Mouse (Mus musculus) cerebellum, postnatal 4 days (tissue): Measurements from ENCODE around the gene Polr2g.

ENCODE experiments used
- DNase-seq, 2 experiments: peaks; one replicate each; pipeline ENCODE4 v3.0.0; 2022; ENCODE audit warnings: low spot score in 2 of 2, mixed read lengths in 1 of 2

Polr2g gene

DNA sequence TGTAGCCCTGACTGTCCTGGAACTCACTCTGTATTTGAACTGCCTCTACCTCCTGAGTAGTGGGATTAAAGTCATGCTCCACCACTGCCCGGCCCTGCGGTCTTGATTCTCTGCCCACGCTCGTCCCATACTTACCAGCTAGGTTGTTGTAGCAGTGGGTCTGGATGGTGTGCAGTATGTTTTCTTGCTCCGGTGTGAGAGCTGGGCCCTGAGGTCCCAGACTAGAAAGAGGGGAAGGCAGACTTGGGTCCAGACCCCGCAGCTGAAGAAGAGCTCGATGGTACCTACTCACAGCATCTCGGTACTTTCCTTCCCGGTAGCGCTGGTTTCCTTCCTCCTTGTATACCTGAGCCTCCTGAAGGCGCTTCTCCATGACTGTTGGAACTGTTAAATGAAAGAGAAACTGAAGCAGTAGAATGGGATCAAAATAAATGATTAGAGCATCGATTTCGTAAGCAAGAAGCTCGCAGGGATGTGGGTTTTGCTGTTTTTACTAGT is 20.0 kb upstream of the Polr2g start:
- no peak for DNase-seq

DNA sequence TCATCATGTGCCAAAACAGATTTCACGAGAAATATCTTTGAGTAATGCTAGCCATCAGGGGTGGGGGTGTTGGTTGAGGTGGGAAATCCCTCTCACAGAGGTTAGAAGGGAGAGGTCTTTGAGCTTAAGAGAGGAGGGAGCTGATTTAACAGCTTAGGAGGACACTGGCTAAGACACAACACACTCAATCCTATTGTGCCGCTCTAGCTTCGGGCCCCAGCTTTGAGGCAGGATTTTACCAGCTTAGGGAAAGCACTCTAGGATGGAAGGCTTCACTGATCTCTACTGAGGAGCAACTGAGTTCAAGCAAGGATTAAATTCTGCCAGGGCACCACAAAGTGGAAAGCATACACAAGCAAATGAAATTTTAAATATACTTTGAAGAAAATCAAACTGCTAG is 18.6 kb upstream of the Polr2g start:
- no peak for DNase-seq

DNA sequence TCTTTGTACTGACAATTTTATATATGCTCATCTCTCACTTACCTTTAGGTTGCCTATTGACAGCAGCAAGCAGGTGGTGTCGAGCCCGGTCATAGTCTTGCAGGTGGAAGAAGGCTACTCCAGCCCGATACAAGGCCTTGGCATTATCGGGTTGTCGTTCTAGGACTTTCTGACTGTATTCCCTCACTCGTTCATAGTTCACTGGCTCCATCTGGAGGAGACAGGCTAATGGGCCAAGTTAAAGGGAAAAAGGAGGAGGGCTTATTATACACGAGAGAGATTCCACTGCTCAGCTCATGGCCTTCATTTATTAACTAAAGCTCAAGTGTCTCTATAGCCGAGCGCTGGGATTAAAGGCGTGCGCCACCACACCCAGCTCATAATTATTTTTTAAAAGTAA is 17.4 kb upstream of the Polr2g start:
- DNase-seq: no peak

DNA sequence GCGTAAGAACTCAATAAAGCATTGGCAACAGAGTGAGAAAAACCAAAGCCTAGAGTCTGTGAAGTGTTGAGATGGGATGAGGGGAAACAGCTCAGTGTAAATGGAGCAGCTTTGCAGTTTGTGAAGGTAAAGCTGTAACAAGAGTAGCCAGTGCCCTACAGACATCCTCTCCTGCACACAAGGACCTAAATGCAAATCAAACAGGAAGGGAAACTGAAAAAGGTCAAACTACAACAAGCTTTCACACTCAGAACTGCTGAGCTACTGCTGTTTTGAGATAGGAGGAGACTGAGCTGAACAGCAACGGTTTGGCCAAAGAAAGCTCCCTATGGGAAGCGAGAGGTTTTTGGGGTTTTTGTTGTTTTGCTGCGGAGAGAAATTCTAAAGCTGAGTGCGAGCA is 8.4 kb upstream of the Polr2g start:
- DNase-seq: no peak

DNA sequence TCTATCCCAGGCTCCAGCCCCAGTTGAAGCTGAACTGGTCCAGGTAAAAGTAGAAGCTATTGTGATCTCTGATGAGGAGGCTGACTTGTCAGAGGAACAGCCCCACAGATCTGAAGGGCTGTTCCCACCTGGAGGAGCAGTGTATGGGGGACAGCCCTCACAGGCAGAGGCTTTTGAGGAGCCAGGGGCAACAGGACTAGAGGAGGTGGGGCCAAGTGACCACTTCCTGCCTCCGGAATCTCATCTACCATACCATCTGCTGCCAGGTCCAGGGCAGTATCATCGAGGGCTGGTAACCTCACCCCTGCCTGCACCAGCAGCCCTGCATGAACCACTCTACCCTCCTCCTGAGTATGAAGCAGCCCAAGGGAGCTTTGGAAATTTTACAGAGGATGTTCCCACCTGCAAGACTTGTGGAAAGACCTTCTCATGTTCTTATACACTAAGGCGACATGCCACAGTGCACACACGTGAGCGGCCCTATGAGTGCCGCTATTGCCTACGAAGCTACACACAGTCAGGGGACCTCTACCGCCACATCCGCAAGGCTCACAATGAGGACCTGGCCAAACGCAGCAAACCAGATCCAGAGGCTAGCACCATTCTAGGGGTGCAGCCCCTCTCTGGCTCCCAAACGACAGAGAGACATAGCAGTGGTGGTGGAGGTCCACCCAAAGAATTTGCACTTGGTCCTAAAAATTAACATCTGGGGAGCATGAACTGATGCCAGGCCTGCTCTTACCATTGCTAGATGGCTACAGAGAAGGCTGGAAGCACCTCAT is 5.7 kb upstream of the Polr2g start:
- DNase-seq: no peak

DNA sequence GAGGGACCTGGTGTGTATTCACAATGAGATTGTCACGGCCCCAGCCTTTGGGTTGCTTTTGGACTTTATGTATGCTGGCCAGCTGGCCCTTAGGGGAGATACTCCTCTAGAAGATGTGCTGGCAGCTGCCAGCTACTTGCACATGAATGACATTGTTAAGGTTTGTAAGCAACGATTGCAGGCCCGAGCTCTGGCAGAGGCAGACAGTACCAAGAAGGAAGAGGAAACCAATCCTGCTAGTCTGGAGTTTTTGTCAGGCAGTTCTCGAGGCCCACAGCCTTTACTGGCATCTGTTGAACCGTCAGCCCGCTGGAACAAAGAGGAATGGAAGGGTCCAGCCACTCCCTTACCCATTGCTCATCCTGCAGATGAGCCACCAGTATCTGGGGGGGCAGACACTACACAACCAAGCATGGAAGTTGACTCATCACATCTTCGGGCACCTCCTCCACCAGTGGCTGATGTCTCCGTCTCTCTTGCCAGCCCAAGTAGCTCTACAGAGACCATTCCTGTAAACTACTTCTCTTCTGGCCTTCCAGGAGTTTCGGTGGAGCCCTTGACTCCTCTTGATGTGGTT is 4.9 kb upstream of the Polr2g start:
- DNase-seq: no peak

DNA sequence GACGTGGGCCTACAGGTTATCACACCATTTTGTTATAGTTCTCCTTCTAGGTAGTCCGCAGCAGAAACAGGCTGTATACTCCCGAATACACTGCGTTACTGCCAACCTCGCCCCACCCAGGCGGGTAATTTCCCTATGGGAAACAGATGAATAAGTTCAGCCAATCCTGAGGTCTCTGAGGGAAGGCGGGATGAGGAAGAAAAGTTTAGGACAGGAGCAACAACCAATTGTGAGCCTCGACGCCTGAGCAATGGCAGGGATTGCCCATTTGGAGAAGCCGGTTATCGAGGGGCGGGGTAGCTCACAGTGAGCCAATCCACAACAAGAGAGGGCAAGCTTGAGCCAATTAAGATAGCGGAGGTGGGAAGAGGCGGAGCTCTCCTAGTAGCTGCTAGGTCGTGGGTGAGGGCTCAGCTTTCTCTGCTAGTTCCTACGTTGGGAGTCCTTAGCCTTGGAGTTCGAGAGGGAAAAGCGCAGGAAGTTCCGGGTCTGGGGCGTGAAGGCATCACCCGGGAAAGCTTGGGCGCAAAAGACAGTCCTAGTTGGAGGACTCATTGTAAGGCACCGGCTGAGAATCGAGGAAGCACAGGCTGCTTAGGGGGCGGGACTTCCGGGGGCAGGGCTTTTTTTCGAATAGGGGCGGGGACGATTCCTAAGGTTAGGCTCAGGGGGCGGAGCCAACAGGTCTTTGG is 3.9 kb upstream of the Polr2g start, which contains the start of gene Zbtb3:
Gene Zbtb3, plus strand, starts transcription at position 426 of the 692 bp plus-strand sequence.
- peak; percentile 73 to 88 for DNase-seq

DNA sequence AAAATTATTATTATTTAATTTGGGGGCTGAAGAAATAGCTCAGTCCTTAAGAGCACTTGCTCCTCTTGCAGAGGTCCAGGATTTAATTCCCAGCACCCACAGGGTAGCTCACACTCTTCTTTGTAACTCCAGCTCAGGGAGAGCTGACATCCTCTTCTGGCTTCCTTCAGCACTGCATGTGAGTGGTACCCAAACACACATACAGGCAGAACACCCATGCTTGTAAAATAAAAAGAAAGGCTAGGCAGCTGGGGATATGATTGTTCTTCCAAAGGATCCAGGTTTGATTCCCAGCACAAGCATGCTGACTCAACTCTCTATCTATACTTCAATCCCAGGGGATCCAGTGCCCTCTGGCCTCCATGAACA is 554 bp upstream of the Polr2g start:
- no peak for DNase-seq

DNA sequence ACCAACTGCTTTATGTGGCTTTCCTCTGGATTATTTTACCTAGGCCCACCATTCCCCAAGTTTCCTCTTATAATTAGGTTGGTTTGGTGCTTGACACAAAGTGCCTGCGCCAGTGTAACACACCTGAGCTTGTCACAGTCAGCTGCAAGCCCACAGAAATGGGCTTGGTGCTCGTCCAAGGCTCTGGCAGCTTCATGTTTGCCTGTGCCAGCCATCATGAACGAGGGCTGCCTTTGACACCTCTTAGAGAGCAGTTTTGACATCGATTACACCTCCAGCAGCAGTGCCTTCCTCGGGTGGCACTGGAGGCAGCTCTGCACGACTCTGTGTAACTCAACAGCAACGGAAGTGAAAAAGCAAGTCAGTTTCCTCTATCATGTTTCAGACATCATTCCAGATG is 8.2 kb downstream of the Polr2g start:
- no peak for DNase-seq

DNA sequence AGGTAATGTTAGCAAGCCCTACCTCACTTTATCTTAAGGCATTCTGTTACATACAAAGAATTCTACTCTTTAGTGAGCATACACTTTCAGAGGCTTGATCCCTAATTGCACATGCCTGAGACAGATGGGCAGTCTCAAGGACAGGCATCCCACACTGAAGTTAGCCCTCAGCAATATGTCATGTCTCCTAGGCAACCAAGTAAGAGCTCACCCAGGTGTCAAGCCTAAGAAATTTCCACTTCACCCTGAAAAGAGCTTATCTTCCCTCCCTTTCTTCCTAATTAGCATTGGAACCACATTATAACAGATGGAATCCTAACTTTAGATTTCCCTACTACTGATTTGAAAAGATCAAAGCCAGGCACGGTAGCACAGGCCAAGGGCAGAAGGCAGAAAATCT is 9.2 kb downstream of the Polr2g start:
- no peak for DNase-seq

DNA sequence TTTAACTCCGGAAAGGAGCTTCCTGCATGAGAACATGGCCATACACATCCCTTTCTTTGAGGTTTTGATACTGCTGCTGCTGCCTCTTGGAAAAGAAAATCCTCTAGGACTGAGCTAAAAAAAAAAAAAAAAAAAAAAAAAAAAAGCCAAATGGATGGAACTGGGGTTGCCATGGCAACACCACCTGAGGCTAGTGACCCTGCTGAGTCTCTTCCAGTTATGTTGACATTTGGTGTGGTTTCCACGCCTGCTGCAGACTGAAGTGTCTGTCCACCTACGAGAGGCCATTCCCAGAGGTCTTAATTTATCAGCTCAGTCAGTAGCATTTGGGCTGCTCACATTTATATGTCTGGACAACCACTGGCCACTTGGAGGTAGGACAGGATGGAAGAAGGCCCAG is 9.9 kb downstream of the Polr2g start:
- DNase-seq: no peak

DNA sequence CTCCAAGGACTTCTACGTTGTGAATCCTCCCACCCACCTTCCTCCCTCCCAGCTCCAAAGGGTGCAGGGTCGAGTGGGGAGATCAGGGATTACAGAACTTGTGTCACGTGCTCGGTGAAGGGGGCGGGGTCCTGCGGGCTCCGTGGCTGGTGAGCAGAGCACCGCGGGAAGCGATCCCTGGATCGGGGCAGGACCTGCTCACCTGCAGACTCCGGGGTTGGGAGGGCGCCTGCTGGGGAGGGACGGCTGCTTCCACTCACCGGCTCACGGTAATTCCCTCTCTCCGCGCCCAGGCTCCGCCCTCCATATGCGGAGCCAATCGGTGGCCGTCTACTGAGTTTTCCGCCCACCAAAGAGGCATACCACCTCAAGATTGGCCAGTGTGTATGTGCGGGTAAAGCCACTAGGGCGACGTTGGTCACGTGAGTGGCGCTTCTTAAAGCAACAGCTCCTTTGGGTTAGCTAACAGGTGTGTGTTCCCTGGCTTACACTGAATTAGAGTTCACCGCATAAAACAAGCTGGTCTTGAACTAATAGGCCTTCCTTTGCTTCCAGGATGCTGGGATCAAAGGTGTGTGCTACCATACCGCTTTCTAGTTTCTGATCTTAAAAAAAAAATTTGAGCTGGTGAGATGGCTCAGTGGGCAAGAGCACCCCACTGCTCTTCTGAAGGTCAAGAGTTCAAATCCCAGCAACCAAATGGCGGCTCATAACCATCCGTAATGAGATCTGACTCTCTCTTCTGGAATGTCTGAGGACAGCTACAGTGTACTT is 12.2 kb downstream of the Polr2g start, which contains the start of gene Taf6l:
Gene Taf6l, minus strand, starts transcription at position 410 of the 774 bp plus-strand sequence.
- peak; percentile 71 to 84 for DNase-seq

DNA sequence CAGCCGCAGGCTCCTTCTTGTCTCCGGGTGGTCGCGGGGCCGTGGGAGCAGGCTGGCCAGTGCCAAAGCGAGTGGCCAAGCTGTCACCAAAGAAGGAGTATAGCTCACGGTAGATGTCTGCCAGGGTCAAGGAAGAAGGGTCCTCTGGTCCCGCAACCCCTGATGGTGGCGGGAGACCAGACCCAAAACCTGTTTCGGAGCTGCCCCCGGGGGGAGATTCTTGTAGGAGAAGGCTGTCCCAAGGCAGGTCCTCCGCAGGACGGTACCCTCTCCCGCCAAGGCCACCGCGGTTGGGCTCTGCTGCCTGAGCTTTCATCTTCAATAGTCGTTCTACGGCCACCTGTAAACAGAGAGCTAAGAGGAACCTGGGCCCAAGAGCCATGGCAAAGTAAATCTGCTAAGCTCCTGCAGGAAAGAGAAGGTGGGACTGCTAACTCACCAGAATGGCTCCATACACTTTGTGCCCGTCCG is 23.4 kb downstream of the Polr2g start:
- no peak for DNase-seq

DNA sequence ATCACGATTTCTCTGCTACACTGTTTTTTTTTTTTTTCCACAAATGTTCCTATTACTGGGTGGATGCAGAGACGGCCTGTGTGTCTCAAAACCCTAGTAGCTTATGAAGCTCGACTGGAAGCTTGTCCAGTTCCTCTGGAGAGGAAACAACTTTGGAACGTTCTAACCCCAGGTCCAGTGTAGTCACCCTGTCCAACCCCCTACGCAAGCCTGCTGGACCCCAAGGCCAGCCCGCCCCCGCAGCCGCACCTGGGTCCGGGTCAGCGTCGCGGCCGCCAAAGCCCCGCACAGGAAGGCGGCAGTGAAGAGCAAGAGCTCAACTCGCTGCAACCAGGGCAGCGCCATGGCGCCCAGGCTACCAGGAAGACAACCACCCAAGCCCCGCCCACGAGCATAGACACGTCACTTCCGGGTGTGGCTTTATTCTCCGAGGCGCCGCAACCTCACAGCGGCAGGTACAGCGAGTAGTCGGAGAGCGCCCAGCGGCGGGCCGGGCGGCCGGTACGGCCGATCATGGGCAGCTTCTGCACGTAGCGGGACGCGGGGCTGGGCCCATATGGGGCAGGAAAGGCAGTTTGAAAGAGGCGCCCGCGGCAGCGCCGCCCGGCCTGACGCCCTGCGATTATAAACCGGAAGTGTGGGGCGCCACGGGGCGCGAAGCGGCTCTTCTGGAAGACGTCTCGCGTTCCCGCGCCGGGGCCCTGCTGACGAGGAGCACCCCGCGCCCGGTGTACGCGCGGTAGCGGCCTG is 24.1 kb downstream of the Polr2g start, which contains the start of gene Tmem179b:
Gene Tmem179b, minus strand, starts transcription at position 382 of the 750 bp plus-strand sequence.
- peak; percentile 95 to 96 for DNase-seq

DNA sequence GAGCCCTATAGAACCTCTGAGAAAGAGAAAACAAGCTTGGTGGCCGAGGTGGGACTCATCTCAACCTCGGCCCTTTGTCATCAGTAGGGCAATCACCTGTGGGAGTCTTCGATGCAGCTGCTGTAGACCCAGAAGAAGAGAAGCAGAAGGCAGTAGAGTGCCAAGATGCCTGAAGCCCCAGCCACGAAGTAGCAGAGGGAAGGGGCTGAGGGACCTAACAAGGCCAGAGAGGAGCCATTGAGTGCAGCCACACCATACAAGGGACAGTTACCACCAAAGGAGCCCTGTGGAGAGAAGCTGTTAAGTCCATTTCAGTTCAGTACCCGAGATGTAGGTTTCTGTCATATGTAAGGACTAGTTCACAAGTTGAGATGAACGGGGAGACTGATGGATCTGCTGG is 25.0 kb downstream of the Polr2g start:
- DNase-seq: no peak

DNA sequence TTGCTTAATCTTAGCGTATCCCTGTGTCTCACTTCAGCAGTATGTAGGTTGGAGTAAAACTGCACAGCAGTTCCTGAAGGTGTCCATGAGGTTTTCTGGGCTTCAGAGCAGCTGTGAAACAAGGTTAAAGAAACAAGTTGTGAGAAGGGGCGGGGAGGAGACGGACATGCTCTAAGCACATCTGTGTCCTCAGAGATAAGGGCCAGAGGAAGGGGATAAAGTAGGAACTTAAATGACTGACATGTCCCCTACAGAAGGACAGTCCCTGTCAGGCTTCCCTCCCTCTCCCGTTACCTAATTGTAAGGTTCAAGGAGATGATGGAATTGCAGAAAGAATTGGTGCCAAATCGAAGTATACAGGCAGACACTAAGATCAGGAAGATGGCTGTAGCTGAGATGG is 25.4 kb downstream of the Polr2g start:
- no peak for DNase-seq

DNA sequence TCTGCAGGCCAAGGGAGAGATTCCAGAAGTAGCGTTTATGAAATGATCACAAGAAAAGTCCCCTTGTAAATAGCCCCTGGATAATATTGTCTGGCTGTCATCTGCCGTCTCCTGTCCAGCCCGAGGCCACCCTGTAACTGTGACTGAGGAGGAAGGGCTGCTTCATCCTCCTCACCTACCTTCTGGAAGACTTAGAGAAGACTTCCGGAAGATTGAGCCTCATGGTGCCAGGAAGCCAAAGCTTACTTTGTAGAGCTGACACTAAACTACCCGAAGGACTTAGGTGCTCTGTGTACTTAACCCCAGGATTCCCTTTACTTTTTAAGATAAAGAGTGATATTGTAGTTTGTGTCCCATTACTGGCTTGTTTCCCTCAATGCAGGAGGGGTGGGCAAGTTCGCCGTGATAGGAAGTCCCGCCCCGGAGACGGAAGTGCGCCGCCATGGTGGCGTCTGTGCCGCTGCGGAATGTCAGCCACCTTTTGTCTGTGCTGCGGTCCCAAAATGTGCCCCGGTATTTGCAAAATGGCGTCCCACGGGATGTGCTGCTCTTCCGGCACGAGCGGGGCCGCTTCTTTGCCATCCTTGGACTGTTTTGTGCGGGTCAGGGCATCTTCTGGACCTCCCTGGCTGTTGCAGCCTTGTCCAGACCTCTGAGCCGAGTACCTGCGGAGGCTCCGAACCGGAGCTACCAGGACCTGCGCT is 27.7 kb downstream of the Polr2g start, which contains the start of gene Tmem223:
Gene Tmem223, plus strand, starts transcription at position 430 of the 704 bp plus-strand sequence.
- peak; percentile 49 to 79 for DNase-seq

DNA sequence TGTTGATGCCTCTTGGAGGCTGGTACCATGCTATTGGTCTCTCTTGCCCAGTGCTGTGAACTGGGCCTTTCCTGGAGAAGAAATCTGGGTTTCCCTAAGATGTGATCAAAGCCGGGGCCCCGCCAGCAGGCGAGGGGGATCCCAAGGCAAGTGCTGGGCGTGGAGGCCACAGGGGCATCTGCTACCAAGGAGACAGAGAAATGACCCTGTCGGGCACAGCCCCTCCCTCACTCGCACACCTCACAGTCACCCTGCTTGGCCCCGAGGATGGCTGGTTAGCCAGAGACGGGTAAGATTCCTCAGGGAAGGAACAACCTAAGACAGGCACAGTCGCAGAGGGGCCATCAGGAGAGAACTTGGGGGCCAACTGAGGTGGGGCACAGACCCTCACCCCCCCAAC is 32.8 kb downstream of the Polr2g start:
- DNase-seq: no peak

DNA sequence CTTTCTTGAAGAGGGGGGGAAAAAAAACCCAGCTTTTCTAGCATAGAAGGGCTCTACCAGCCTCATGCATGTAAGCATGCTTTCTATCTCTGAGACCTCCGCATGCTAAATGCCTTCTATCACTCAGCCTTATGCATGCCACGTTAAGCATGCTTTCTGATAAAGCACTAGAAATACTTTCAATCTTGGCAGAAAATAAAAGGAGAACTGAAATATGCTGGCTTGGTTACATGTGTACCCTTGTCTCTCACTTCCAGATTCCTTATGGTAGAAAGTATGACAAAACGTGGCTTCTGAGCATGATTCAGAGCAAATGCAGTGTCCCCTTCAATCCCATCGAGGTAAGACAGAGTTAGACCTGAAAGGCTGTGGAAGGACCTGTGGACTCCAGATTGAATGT is 35.1 kb downstream of the Polr2g start:
- no peak for DNase-seq

DNA sequence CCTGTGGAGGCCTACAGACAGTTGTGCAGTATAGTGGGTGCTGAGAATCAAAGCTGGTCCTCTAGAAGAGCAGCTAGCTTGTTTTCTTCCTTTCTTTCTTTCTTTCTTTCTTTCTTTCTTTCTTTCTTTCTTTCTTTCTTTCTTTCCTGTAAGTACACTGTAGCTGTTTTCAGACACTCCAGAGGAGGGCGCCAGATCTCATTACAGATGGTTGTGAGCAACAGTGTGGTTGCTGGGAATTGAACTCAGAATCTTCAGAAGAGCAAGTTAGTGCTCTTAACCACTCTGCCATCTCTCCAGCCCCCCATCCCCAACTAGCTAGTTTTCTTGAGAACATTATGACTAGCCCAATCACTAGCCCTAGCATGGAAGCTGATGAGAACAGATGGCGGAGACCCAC is 37.6 kb downstream of the Polr2g start:
- no peak for DNase-seq
